Mouse (Mus musculus): ENCODE measurements at regions not wholly inside any gene's neighbourhood (a gene's known extent, or its start where the extent isn't known, plus 50 kb on each side); places are given as distances from the start of the nearest gene placed in this dataset.

DNA sequence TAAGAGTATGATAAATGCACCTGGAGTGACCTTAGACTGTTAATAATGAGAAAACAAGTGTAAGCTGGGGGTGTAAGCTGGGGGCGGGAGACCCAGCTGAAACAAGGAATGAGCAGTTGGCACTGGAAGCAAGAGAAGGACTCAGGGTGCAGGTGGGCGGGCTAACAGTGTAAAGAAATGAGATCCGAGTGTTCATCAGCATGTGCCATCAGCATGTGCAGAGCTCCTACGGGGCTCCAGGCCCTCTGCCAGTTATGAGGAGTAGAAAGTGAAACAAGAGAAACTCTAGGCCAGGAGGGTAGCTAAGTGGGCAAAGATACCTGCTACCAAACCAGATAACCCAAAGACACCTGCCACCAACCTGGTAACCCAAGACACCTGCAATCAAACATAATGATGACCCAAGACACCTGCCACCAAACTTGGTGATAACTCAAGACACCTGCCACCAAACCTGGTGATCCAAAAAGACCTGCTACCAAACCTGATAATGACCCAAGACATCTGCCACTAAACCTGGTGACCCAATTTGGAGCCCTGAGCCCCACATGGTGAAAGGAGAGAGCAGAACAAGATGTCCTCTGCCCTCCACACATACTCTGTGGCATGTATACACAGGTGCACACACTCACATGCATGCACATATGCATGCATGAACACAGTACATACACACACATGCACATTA is 120.1 kb upstream of the Ctnnb1 start:
- DNase-seq (ENCODE audit: low spot score in 2 of 2), result no peak

DNA sequence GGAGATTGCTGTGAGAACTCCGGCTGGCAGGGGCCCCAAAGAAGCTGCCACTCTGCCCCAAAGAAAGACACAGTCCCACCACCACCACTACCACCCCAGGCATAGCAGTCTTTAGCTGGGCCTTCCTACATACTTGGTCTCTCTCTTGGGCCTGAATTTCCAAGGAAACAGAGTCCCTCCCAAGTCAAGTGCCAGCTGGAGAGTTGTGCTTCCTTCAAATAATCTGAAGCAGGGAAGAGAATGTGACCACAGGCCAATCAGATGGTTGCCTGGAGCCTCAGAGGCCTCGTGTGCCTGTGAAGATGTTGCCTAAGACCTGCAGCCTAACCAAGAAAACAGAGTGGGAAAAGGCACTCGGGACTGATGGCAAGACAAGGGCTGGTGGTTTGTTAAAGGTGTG is 117.5 kb upstream of the Ctnnb1 start:
- no peak for DNase-seq (ENCODE audit: low spot score in 2 of 2)

DNA sequence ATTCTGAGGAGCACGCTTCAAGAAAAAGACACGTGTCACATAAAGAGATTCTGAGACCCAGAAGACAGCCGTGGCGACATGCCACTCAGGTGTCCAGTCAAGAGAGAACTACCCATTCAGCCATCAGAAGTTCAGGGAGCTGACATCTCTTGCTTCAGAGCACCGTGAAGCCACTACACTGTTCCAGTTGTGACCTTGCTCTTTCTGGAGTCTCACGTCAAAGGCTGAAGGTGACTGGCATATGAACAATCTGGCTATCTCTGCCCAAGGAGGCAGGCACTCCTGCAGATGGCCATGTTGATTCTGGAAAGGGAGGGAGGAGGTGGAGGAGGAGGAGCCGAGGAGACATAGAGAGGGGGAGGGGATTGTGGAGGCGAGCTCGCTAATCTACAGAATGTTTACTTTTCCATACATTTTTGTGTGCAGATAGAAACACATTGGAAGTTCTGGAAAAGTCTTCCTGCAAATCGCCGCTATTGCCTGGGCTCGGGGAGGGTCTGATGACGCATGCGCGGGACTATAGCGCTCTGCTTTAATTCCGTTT is 116.3 kb upstream of the Ctnnb1 start:
- no peak for DNase-seq (ENCODE audit: low spot score in 2 of 2)

DNA sequence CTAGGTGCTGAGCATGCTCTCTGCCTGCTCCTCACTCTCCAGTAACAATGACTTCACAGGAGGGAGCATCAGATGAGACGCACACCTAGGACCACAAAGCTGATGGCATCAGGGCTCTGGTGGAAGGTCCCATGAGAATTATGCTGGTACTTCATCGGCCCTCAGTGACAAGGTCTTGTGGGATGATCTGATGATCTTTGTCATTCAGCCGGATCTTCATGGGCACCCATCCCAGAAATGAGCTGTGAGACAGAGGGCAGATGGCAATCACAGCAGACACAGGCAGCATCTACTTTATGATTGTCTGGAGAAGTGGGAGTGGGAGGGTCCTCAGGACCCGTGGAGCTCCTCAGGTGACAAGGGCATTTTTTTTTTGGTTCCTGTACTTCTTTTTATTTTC is 114.7 kb upstream of the Ctnnb1 start:
- no peak for DNase-seq (ENCODE audit: low spot score in 2 of 2)

DNA sequence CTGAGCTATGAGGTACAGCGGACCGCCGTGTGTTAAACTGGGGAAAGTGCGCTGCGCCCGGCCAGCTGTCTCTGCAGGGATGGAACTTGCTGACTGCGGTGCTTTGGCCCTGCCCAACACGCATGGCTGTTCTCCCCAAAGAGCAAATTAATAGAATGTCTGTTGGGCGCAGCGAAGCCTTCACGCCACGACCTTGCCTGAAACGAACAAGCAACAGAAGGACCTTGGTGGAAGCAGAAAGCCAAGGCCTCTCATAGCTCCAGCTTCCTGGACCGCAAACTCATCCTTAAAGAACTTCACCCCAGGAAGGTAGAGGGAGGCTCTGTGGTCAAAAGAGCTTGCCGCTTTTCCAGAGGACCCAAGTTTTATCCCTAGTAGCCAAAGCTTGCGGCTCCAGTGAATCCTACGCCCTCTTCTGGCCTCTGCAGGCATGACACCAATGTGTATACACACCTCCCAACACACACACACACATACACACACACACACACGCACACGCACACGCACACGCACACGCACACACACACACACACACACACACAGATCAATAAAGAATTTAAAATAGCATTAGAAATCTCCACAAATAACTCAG is 110.2 kb upstream of the Ctnnb1 start:
- DNase-seq (ENCODE audit: low spot score in 2 of 2), result no peak

DNA sequence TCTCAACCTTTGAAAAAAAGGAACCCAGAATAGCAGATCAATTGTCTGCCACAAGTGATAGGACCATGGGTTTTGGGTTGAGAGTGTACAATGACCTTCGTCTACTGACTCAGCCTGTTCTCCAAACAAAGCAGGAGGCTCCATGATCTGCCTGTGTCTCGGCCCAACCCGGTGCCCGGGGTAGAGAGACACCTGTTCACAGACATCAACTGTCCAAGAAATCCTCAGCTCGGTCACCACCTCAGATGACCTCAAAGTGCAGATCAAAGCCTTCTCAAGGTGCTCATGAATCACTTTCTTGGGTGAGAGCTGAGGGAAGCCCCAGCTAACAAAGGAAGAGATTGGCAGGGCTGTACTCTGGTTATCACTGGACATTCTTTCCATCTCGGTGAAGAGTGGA is 108.1 kb upstream of the Ctnnb1 start:
- no peak for DNase-seq (ENCODE audit: low spot score in 2 of 2)

DNA sequence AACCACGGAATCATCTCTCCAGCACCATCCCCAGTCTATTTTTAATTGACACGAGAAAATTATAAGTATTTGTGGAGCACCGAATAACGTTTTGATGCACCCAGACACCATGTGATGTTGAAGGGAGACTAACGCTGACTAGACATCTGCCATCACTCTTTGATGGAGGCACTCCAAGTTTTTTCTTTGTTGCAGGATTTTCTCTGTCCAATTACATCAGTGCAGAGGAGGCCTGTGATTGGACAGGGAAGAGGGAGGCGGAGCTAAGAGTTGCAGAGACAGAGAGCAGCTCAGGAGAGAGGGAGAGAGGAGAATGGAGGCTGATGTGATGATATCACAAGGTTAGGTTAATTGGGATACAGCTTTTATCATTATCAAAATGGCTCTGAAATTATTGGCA is 105.6 kb upstream of the Ctnnb1 start:
- peak; percentile 41 to 84 for DNase-seq (ENCODE audit: low spot score in 2 of 2)

DNA sequence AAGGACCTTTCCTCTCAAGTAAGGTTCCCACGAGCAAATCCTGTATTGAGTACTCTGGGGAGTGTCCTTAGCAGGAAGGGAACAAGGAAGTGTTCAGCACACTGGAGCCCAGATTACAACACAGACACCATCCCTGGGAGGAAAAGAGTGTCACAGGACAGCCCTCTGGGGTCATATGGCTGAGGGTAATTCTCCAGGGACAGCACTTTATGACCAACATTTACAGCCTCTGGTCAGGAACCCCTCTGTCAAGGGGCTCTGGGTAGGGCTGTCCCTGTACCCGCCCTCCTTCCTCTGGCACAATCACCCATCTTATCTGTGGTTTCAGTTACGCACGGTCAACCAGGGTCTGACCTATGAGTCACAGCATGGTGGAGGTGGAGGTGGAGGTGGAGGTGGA is 102.8 kb upstream of the Ctnnb1 start:
- no peak for DNase-seq (ENCODE audit: low spot score in 2 of 2)

DNA sequence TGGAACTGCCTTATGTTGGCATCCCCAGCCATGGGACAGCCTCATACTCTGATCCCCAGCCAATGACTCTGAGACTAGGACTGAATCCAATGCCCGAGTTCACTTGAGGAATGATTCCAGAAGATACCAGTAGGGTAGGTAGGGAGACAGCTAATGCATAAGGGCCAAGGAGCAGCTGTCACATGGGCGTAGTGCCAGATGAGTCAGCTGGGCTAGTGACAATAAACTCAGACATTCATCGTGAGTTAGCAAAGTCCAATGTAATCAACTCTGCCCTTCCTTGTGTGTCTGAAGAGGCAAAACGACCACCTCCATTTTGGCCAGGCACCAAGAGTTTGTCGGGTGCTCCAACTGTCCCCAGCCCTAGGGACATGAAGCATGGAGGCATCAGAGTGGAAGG is 98.5 kb upstream of the Ctnnb1 start:
- peak in 1 of 2 experiments; percentile 49 for DNase-seq (ENCODE audit: low spot score in 2 of 2)

DNA sequence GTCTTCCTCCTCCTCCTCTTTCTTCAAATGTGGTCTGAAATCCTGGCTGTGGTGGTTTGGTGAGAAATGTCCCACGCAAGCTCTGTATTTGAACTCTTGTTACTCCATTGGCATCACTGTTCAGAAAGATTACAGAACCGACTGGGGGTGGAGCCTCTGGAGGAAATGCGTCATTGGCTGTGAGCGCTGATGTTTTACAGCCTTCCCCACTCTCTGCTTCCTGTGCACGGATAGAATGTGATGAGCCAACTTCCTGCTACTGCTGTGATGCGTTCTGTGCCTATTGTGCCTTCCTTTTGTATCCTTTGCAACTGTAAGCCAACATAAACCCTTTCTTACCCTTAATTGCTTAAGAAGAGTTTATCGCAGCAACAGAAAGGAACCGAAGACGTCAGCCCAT is 94.8 kb upstream of the Ctnnb1 start:
- DNase-seq (ENCODE audit: low spot score in 2 of 2), result no peak

DNA sequence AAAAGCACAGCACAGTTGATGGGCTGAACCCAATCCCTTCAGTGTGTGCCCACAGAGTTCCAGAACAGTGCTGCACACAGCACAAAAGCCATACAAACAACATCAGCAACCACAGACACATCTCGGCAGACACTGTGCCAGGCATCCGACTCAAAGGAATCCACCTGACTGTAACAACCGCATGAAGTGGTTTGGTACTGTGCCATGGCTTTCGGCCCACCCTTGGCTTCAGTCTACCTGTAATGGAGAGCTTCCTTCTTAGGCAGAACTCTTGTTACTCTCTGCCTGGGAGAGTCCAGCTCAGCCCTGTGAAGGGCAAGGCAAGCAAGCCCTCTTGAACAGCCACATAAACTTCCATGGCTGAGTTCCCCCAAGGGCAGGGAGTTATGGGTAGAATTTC is 93.4 kb upstream of the Ctnnb1 start:
- DNase-seq (ENCODE audit: low spot score in 2 of 2), result no peak

DNA sequence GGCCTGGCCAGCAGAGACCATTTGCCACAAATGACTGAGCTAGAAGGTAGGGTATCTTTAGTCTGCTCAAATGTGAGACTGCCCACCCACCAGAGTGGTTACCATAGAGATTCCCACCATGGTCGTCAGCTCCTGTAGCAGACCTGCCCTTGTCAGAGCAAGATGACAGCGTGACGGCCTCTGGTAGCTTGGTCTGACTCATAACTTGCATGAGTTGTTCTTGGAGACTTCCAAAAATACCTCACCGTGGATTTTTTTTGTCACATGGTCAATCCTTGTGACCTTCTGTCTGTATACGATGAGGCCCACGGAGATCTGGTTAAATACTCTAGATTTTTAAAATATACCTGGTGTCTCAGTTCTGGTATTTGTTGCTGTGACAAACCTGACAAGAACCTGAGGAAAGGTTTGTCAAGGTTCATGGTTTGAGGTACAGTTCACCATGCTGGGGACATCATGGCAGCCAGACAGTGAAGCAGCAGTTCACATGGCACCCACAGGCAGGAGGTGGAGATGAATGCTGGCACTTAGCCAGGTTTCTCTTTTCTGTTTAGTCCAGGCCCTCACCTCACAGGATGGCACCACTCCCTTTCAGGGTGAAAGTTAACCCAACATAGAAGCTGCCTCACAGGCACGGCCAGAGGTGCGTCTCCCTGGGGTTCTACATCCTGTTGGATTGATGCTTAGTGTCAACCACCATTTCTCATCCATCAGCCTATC is 91.4 kb upstream of the Ctnnb1 start:
- no peak for DNase-seq (ENCODE audit: low spot score in 2 of 2)

DNA sequence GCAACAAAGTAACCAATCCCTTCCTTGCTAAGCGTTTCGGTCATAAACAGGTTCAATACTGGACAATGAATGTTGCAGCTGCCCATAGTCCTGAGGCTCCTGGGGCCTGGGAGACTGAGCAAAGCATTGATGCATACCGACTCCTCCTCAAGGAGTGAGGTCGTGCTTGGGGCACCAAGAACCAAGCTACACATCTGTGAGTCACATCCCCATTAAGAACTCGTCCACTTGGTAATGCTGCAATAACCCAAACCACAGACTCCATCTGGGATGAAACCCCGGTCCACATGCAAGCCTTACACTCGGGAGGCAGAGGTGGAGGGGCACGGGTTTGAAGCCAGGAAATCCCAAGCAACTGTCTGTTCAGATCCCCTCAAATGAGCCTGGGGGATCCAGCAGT is 85.3 kb upstream of the Ctnnb1 start:
- no peak for DNase-seq (ENCODE audit: low spot score in 2 of 2)

DNA sequence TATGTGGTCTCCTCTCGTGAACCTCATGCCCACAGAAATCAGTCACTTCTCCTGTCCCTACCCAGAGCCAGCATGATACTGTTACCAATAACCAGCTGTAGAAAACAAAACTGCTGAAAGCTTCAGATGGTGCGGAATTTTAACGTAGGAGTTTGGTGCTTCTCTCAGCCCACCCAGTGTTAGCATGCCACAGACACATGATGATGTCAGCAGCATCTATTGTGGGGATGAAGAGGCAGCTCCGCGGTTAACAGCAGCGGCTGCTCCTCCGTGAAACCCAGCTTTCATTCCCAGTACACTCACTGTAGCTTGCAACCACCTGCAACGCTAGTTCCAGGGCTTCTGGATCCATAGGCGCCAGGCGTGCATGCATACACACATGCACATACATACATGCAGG is 83.5 kb upstream of the Ctnnb1 start:
- no peak for DNase-seq (ENCODE audit: low spot score in 2 of 2)

DNA sequence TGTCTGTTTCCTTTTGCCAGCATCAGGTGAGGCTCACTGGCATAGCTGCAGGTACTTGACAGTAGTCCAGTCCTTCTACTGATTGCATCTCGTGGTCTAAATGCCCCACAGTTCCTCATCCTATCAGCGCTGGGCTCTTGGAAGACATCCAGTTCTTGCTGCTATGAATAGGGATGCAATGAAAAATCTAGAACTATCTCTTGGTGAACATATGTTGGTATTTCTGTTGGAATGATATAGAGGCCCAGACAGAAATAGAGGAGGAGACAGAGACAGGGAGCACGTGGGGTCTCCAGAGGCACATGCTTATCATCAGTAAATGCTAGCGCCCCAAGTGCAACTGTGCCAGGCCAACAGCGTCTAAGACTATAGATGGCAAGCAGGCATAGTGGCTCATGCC is 81.4 kb upstream of the Ctnnb1 start:
- no peak for DNase-seq (ENCODE audit: low spot score in 2 of 2)

DNA sequence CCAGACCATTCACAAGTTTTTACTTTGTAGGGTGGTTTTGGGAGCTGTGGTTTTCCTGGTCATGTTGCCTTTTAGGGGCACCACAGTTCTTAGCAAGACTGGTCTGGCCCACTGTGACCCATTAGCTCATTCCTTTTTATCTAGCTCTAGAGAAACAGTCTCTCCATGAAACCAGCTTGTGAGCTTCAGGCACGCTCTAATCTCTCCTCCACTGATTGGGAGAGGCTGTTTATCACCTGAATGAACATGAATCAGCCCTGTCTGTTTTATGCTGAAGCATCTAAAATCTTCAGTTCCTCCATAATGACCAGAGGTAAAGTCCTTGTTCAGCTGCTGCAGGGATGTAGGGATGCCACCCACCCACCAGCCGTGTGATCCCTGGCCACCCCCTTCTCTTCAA is 80.1 kb upstream of the Ctnnb1 start:
- no peak for DNase-seq (ENCODE audit: low spot score in 2 of 2)

DNA sequence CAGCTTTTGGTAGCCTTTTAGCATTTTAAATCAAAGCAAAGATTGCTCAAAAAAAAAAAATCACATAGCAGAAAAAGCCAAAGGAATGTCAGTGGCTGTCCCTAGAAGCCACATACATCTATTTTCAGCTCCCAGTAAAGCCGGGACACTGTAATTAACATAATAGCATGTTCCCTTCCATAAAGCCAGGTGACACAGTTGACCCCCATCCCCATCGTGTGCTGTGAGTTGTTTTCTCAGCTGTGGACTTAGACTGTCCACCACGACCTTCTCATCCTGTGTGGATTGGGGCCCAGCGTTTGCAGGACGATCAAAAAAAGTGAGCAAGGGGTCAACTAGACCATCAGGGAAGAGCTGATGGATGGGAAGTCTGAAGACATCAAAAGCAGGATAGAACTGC is 78.9 kb upstream of the Ctnnb1 start:
- DNase-seq (ENCODE audit: low spot score in 2 of 2), result no peak

DNA sequence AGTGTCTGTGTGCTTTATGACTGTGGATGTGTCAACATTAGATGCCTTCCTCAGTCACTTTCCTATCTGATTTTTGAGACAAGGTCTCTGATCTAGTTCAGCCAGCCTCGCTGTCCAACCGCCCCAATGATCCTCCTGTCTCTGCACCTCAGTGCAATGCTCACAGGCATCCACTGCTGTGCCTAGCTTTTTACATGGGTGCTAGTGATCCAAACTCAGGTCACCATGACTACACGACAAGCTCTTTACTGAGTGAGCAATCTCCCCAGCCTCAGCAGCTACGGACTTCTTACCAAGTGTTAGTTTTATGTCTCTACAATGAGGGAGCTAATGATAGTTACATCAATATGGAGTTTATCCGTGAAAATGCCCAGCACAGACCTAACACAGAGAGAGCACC is 77.1 kb upstream of the Ctnnb1 start:
- no peak for DNase-seq (ENCODE audit: low spot score in 2 of 2)

DNA sequence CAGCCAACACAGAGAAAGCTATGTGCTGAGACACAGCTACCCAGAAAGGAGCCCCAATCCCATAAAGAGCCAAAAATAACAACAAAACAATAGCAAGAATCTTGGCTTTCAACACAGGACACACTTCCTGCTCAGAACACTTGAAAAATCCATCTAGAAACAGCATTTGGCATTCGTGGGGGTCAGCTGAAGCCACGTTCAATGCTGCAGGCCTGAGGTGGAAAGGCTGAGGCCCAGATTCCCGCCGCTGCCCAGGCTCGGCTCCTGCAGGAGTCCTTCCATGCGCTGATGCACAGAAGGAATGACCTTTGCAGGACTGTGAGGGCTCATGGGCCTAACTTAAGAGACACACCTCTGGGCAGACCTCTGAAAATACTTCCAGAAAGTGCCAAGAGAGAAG is 76.4 kb upstream of the Ctnnb1 start:
- no peak for DNase-seq (ENCODE audit: low spot score in 2 of 2)

DNA sequence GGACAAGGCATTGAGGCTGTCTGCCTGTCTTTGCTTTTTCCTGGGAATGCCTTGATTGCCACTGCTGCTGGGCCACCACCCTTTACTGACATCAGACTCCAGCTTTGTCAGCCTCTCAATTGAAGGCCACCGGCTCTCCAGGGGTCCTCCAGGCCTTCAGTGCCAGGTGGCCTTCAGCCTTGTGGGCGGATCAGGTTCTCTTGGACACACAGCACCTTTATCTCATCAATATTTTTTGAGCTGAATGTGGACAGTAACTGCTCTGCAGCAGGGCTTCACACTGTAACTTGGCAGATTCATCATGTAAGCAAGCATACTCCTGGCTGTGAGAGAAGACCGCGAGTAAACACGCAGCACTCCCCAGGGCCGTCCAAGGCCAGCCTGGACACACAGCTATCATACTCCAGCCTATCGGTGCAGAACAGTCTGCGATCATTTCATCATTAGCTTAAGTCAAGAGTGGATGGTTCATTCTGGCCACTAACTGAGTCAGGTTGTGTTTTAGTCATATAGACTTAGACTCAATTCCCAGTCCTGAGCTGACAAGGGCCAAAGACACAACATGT is 75.9 kb upstream of the Ctnnb1 start:
- DNase-seq (ENCODE audit: low spot score in 2 of 2), result no peak

DNA sequence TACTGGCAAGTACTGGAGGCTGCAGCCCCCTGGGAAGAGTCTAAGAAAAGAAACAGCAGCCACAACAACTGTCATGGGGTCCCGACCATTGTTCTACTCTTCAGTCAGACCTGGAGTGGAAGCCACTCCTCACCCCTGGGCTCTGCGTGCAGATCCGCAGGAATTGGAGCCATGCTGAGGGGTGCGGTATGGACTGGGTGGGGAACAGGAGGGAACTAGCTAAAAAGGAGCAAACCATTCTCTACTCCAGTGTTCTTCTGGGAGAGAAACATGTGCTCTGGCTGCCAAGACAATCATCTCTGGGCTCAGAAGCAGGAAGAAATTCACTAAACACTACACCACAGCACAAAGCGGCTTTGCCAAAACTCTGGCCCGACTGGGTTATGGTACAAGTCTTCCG is 74.7 kb upstream of the Ctnnb1 start:
- DNase-seq (ENCODE audit: low spot score in 2 of 2), result no peak

Data from layer of hippocampus, postnatal 14 days (tissue).